Mouse (Mus musculus): Measurements from ENCODE around the gene Dusp18. TPM values are rescaled to one million over a fixed set of nuclear protein-coding genes. Genes with fewer than 3 reads are reported as not detected.

Dusp18 gene
- polyA plus RNA-seq, 1 experiment from 2014 or later: 27.7 TPM

DNA sequence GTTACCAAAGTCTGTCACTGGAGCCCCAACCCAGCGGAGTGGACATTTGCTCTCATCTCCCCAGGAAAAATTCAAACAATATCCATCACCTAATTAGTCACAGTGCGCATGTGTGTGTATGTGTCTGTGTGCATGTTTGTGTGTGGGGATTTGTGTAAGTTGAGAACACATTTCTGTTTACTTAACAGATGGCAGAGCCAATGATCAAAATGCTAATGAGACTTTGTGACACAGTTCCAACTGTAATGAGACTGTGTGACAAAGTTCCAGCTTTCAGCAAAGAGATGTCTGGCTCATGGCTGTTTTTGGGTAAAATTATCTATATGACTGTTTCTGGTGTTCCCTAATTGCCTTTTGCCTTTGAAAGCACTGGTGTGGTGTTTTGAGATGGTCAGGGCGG, 41.3 kb downstream of the Dusp18 start:
- no peak overlapping the region for H3K9ac ChIP-seq

DNA sequence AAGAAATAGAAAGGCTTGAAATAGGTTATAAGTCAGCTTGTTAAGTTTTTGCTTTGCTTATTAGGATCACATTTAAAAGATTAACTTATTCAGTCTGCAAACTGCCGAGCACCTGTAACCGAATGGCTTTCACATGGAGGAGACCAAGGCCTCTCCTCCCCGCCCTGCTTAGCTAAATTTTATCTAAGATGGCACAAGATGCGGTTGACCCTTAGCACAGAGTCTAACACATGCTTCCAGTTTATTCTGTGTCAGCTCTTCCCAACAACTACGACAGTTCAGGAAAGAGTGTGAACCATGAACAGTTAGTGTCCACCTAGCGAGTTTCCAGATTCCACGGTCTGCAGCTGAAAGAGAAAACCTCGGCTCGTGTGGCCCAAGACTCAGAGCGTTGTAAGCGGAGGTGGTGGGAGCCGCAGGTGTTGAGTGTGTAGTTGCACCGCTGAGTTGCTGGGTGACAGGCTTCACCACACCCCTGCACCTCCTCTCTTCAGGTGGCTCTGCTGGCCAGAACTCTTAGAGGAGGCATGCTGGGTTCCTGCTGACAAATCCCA, 42.4 kb downstream of the Dusp18 start:
- no peak for ATAC-seq (ENCODE audit: low FRiP score)
- no peak overlapping the region for H3K4me2 ChIP-seq (replicated peaks)
- no peak overlapping the region for H3K9ac ChIP-seq
- 0 out of 2 replicates have a peak, but pooled peaks cover 3% of the 10 kb centered on the region for H3K27me3 ChIP-seq
- no peak overlapping the region for H3K27ac ChIP-seq
- 77% methylated on average over 13 of the region's 13 CpGs for WGBS
- no peaks in the 10 kb centered on the region for H3K9me3 ChIP-seq (replicated peaks)
- no peaks in the 10 kb centered on the region for H3K36me3 ChIP-seq
- H3K4me1 ChIP-seq: no peaks in the 10 kb centered on the region
- H3K4me3 ChIP-seq: no peak overlapping the region

More for the DNA sequence above, 41.3 kb downstream of the Dusp18 start:
- ATAC-seq (ENCODE audit: low FRiP score): no peak
- 82% methylated on average over 3 of the region's 3 CpGs for WGBS
- H3K36me3 ChIP-seq: no peaks in the 10 kb centered on the region
- no peak overlapping the region for H3K27ac ChIP-seq
- no peak overlapping the region for H3K4me2 ChIP-seq (replicated peaks)
- peaks cover 2% of the 10 kb centered on the region for H3K4me1 ChIP-seq
- H3K27me3 ChIP-seq: 0 out of 2 replicates have a peak, but pooled peaks cover 3% of the 10 kb centered on the region
- no peak overlapping the region for H3K4me3 ChIP-seq
- no peaks in the 10 kb centered on the region for H3K9me3 ChIP-seq (replicated peaks)

DNA sequence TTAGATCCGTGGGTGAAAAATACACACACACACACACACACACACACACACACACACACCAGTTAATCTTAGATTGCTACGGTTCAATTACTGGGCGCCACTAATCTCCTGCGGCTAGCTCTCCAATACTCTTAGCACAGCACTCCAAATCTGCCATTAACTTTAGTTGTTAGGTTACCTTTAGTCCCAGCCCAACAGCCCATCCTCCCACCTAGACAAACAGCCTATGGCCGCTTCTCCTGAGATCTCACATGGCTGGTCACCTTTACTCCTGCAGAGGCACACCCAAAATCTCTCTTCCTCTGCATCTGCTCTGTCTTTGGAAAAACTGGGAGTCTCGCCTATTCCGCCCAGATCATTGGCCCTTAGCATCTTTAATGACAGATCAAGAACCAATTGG, 46.3 kb downstream of the Dusp18 start:
- Histone ChIP-seq H3K4me3 (no peak overlapping the region), H3K27me3 (peaks cover 4% of the 10 kb centered on the region; the same call in 1 of the 2 replicates), H3K9me3 (replicated peaks) (no peaks in the 10 kb centered on the region), H3K9ac (no peak overlapping the region), H3K4me2 (replicated peaks) (no peak overlapping the region), H3K4me1 (no peaks in the 10 kb centered on the region), H3K27ac (no peak overlapping the region), H3K36me3 (no peaks in the 10 kb centered on the region)
- no peak for ATAC-seq (ENCODE audit: low FRiP score)
- 89% methylated on average over 7 of the region's 7 CpGs for WGBS

DNA sequence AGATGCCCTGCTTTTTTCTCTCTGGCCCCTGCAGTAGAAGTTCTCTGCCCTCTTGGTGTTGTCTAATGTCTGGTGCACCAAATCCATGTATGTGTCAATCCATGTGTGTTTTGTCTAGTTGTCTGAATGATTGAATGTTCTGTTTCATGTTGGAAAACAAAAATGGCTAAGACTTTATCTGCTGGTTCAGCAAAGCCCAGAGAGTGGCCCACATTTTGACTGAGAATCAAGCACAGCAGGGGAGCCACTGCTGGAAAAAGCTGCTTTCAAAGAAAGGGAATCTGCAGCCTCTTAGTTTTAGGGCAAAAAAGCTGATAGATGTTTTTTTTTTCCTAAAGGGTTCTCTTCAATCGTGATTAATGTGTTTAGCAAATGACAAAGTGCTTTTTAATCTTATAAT, 51.3 kb downstream of the Dusp18 start:
- Histone ChIP-seq H3K4me1 (no peaks in the 10 kb centered on the region), H3K27me3 (peaks cover 4% of the 10 kb centered on the region; the same call in 1 of the 2 replicates), H3K9ac (no peak overlapping the region), H3K4me3 (no peak overlapping the region), H3K4me2 (replicated peaks) (no peak overlapping the region), H3K36me3 (no peaks in the 10 kb centered on the region), H3K27ac (no peak overlapping the region), H3K9me3 (replicated peaks) (no peaks in the 10 kb centered on the region)
- no peak for ATAC-seq (ENCODE audit: low FRiP score)
- WGBS: 11% methylated on average over 1 of the region's 1 CpGs

Other genes starting within 250 kb of the Dusp18 start
- 54.0 and 58.9 TPM in 2 replicates for gene Morc2a, start 246.0 kb upstream of the Dusp18 start, polyA plus RNA-seq (2016; fragmentation: Nextera tagmentation; extraction: Ambion mirVana)
- 7.0 and 8.8 TPM in 2 replicates for gene Osbp2, start 31.3 kb upstream of the Dusp18 start, polyA plus RNA-seq (2016; fragmentation: Nextera tagmentation; extraction: Ambion mirVana)
- gene 4921536K21Rik, start 142 bp upstream of the Dusp18 start, polyA plus RNA-seq (2016; fragmentation: Nextera tagmentation; extraction: Ambion mirVana): 0.72 and 0.82 TPM in 2 replicates
- gene Slc35e4, start 19.4 kb downstream of the Dusp18 start, polyA plus RNA-seq (2016; fragmentation: Nextera tagmentation; extraction: Ambion mirVana): 7.6 and 7.9 TPM in 2 replicates
- 34.1 and 35.3 TPM in 2 replicates for gene Tcn2, start 36.9 kb downstream of the Dusp18 start, polyA plus RNA-seq (2016; fragmentation: Nextera tagmentation; extraction: Ambion mirVana)
- 69.7 and 73.4 TPM in 2 replicates for gene Pes1, start 68.7 kb downstream of the Dusp18 start, polyA plus RNA-seq (2016; fragmentation: Nextera tagmentation; extraction: Ambion mirVana)
- gene 4930556J24Rik, start 81.5 kb downstream of the Dusp18 start, polyA plus RNA-seq (2016; fragmentation: Nextera tagmentation; extraction: Ambion mirVana): 0.20 and 0.30 TPM in 2 replicates
- gene Gal3st1, start 88.4 kb downstream of the Dusp18 start, polyA plus RNA-seq (2016; fragmentation: Nextera tagmentation; extraction: Ambion mirVana): 3.1 and 3.3 TPM in 2 replicates
- gene Sec14l4, start 136.2 kb downstream of the Dusp18 start, polyA plus RNA-seq (2016; fragmentation: Nextera tagmentation; extraction: Ambion mirVana): not detected in 2 replicates
- not detected in 2 replicates for gene Sec14l3, start 169.6 kb downstream of the Dusp18 start, polyA plus RNA-seq (2016; fragmentation: Nextera tagmentation; extraction: Ambion mirVana)
- gene Mtfp1, start 200.2 kb downstream of the Dusp18 start, polyA plus RNA-seq (2016; fragmentation: Nextera tagmentation; extraction: Ambion mirVana): 5.4 and 5.6 TPM in 2 replicates
- 1.8 and 3.1 TPM in 2 replicates for gene Sec14l2, start 228.2 kb downstream of the Dusp18 start, polyA plus RNA-seq (2016; fragmentation: Nextera tagmentation; extraction: Ambion mirVana)
- 42.7 and 44.5 TPM in 2 replicates for gene Rnf215, start 240.0 kb downstream of the Dusp18 start, polyA plus RNA-seq (2016; fragmentation: Nextera tagmentation; extraction: Ambion mirVana)